Comparison of ENCODE assay signal across 8 mouse cellular contexts in the genomic region with DNA sequence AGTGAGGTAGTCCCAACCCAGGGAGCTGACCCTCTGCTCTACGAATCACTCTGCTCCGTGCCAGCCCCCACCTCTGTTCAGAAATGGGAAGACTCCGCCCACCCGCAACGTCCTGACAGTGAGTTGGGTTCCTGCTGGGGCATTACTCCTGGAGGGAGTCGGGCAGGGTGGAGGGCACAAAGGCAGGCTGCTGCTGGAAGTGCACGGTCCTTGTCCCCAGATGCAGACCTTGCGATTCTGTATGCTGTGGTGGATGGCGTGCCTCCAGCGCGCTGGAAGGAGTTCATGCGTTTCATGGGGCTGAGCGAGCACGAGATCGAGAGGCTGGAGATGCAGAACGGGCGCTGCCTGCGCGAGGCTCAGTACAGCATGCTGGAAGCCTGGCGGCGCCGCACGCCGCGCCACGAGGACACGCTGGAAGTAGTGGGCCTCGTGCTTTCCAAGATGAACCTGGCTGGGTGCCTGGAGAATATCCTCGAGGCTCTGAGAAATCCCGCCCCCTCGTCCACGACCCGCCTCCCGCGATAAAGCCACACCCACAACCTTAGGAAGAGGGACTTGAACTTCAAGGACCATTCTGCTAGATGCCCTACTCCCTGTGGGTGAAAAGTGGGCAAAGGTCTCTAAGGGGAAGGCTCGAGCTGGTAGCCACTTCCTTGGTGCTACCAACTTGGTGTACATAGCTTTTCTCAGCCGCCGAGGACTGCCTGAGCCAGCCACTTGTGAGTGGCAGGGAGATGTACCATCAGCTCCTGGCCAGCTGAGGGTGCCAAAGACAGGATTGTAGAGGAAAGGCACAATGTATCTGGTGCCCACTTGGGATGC. TPM values are rescaled to one million over a fixed set of nuclear protein-coding genes. Genes with fewer than 3 reads are reported as not detected.
DNase-seq lines count a peak whose midpoint lies in the region; ATAC-seq and TF ChIP-seq lines count a peak whose summit lies in the region.

No protein-coding gene starts in this region.

- 9% methylated on average over 38 of the region's 38 CpGs for WGBS in forebrain, postnatal 0 days
- 48% methylated on average over 38 of the region's 38 CpGs for WGBS in kidney, embryonic 14.5 days
- WGBS in midbrain, embryonic 10.5 days, result 13% methylated on average over 38 of the region's 38 CpGs

- DNase-seq in lung, adult 18-20 months, result peak; percentile 65 to 67
- DNase-seq in lung, postnatal 25 days (ENCODE audit: low spot score), result no peak
- peak; percentile 74 for DNase-seq in adrenal gland, adult 2 months
- peak; percentile 76 for DNase-seq in forebrain, postnatal 0 days
- DNase-seq in midbrain, embryonic 10.5 days (ENCODE audit: low spot score), result no peak
- DNase-seq in spleen, postnatal 36 days (ENCODE audit: low spot score in 2 of 2), result no peak

- H3K27me3 ChIP-seq in forebrain, postnatal 0 days (ENCODE audit: insufficient read depth, low read length), result peaks cover 19% of the 10 kb centered on the region
- peaks cover 4% of the 10 kb centered on the region for H3K27me3 ChIP-seq in kidney, embryonic 14.5 days (ENCODE audit: control insufficient read depth, insufficient read depth, low read length)
- H3K27me3 ChIP-seq in midbrain, embryonic 10.5 days (ENCODE audit: low read depth, poor library complexity, severe bottlenecking), result peaks cover 78% of the 10 kb centered on the region

- H3K4me2 ChIP-seq in forebrain, postnatal 0 days (ENCODE audit: low read depth), result peak overlapping the region; percentile 52
- H3K4me2 ChIP-seq in kidney, embryonic 14.5 days (replicated peaks; ENCODE audit: low read depth, low read length), result no peak overlapping the region

- H3K9me3 ChIP-seq in forebrain, postnatal 0 days (ENCODE audit: low read length), result no peaks in the 10 kb centered on the region
- H3K9me3 ChIP-seq in kidney, embryonic 14.5 days (ENCODE audit: control insufficient read depth, low read length), result no peaks in the 10 kb centered on the region
- no peaks in the 10 kb centered on the region for H3K9me3 ChIP-seq in midbrain, embryonic 10.5 days (replicated peaks)

- peak; percentile 57 for TF ChIP-seq CTCF in forebrain, postnatal 0 days (IDR thresholded peaks at IDR 0.05; ENCODE audit: low read depth)

- peak; percentile 71 for ATAC-seq in forebrain, postnatal 0 days
- ATAC-seq in kidney, embryonic 14.5 days (ENCODE audit: low FRiP score, low TSS enrichment), result 0 out of 2 replicates have a peak, but pooled peaks have one; percentile 12
- ATAC-seq in inflammation-experienced regulatory T-cells, adult 6 months, result no peak

- peak overlapping the region; percentile 39 for H3K9ac ChIP-seq in forebrain, postnatal 0 days
- no peak overlapping the region for H3K9ac ChIP-seq in kidney, embryonic 14.5 days (ENCODE audit: low read depth, low read length)

- no peak overlapping the region for H3K27ac ChIP-seq in forebrain, postnatal 0 days (ENCODE audit: low read depth, low read length)
- H3K27ac ChIP-seq in kidney, embryonic 14.5 days (ENCODE audit: low read depth, low read length), result no peak overlapping the region
- no peak overlapping the region for H3K27ac ChIP-seq in midbrain, embryonic 10.5 days (replicated peaks)

- H3K4me3 ChIP-seq in forebrain, postnatal 0 days (ENCODE audit: low read depth, low read length), result peak overlapping the region; percentile 28
- H3K4me3 ChIP-seq in kidney, embryonic 14.5 days (ENCODE audit: low read length), result no peak overlapping the region
- H3K4me3 ChIP-seq in midbrain, embryonic 10.5 days, result peak overlapping the region; percentile 40

- H3K36me3 ChIP-seq in forebrain, postnatal 0 days (ENCODE audit: insufficient read depth), result no peaks in the 10 kb centered on the region
- H3K36me3 ChIP-seq in kidney, embryonic 14.5 days (ENCODE audit: control insufficient read depth, insufficient read depth, low read length), result peaks cover 47% of the 10 kb centered on the region
- H3K36me3 ChIP-seq in midbrain, embryonic 10.5 days, result peaks cover 28% of the 10 kb centered on the region

- no peaks in the 10 kb centered on the region; the same call in 1 of the 2 replicates for H3K4me1 ChIP-seq in forebrain, postnatal 0 days (ENCODE audit: insufficient read depth)
- H3K4me1 ChIP-seq in kidney, embryonic 14.5 days (ENCODE audit: control insufficient read depth, insufficient read depth, low read length), result peaks cover 15% of the 10 kb centered on the region
- peaks cover 36% of the 10 kb centered on the region for H3K4me1 ChIP-seq in midbrain, embryonic 10.5 days

RNA-seq across cellular contexts. Expression of gene Tnfrsf1a, which starts 12.5 kb away (rescaled TPM):
- total RNA-seq in adrenal gland, adult 2 months (2021), result 100 to 1,000 TPM; 208 to 308 TPM
- polyA plus RNA-seq in adrenal gland, adult 2 months (2012; rRNA removed), result 284 and 368 TPM in 2 replicates
- total RNA-seq in forebrain, postnatal 0 days (2014; rRNA removed), result 6.8 and 12.1 TPM in 2 replicates
- polyA plus RNA-seq in forebrain, postnatal 0 days (2015; fragmentation: Nextera tagmentation; extraction: Ambion mirVana), result 13.2 and 13.6 TPM in 2 replicates
- polyA plus RNA-seq in kidney, embryonic 14.5 days (2014; fragmentation: Nextera tagmentation; extraction: Ambion mirVana), result 67.1 and 69.3 TPM in 2 replicates
- 21.7 and 24.5 TPM in 2 replicates for polyA plus RNA-seq in midbrain, embryonic 10.5 days (2016; fragmentation: Nextera tagmentation; extraction: Ambion mirVana)
- 10 to 100 TPM; 23.3 to 28.5 (median 24.7) TPM for polyA plus RNA-seq in inflammation-experienced regulatory T-cells, adult 6 months (2017; shearing (Covaris generic))

RNA-seq across cellular contexts. Expression of gene Plekhg6, which starts 18.9 kb away (rescaled TPM):
- under 1 TPM in 1 of 2 experiments, not detected in 1; 0.21 TPM for total RNA-seq in adrenal gland, adult 2 months (2021)
- polyA plus RNA-seq in adrenal gland, adult 2 months (2012; rRNA removed), result 0.02 and 0.11 TPM in 2 replicates
- 0.15 and 1.00 TPM in 2 replicates for total RNA-seq in forebrain, postnatal 0 days (2014; rRNA removed)
- polyA plus RNA-seq in forebrain, postnatal 0 days (2015; fragmentation: Nextera tagmentation; extraction: Ambion mirVana), result 0.16 TPM in 2 replicates
- polyA plus RNA-seq in kidney, embryonic 14.5 days (2014; fragmentation: Nextera tagmentation; extraction: Ambion mirVana), result 3.8 and 6.1 TPM in 2 replicates
- 0.12 and 0.15 TPM in 2 replicates for polyA plus RNA-seq in midbrain, embryonic 10.5 days (2016; fragmentation: Nextera tagmentation; extraction: Ambion mirVana)
- polyA plus RNA-seq in inflammation-experienced regulatory T-cells, adult 6 months (2017; shearing (Covaris generic)), result not detected

RNA-seq across cellular contexts. Expression of gene Scnn1a, which starts 41.2 kb away (rescaled TPM):
- 1 to 10 TPM; 1.2 to 1.7 TPM for total RNA-seq in adrenal gland, adult 2 months (2021)
- 1.9 and 2.5 TPM in 2 replicates for polyA plus RNA-seq in adrenal gland, adult 2 months (2012; rRNA removed)
- total RNA-seq in forebrain, postnatal 0 days (2014; rRNA removed), result 0.67 and 1.2 TPM in 2 replicates
- 1.0 and 1.5 TPM in 2 replicates for polyA plus RNA-seq in forebrain, postnatal 0 days (2015; fragmentation: Nextera tagmentation; extraction: Ambion mirVana)
- polyA plus RNA-seq in kidney, embryonic 14.5 days (2014; fragmentation: Nextera tagmentation; extraction: Ambion mirVana), result 2.5 and 3.3 TPM in 2 replicates
- polyA plus RNA-seq in midbrain, embryonic 10.5 days (2016; fragmentation: Nextera tagmentation; extraction: Ambion mirVana), result 0.25 and 0.48 TPM in 2 replicates
- polyA plus RNA-seq in inflammation-experienced regulatory T-cells, adult 6 months (2017; shearing (Covaris generic)), result not detected

RNA-seq across cellular contexts. Expression of gene Ltbr, which starts 48.0 kb away (rescaled TPM):
- 10 to 100 TPM; 75.1 to 78.7 TPM for total RNA-seq in adrenal gland, adult 2 months (2021)
- 179 and 206 TPM in 2 replicates for polyA plus RNA-seq in adrenal gland, adult 2 months (2012; rRNA removed)
- 14.9 and 19.9 TPM in 2 replicates for total RNA-seq in forebrain, postnatal 0 days (2014; rRNA removed)
- 11.4 and 14.8 TPM in 2 replicates for polyA plus RNA-seq in forebrain, postnatal 0 days (2015; fragmentation: Nextera tagmentation; extraction: Ambion mirVana)
- polyA plus RNA-seq in kidney, embryonic 14.5 days (2014; fragmentation: Nextera tagmentation; extraction: Ambion mirVana), result 54.0 and 54.3 TPM in 2 replicates
- polyA plus RNA-seq in midbrain, embryonic 10.5 days (2016; fragmentation: Nextera tagmentation; extraction: Ambion mirVana), result 21.2 and 23.5 TPM in 2 replicates
- polyA plus RNA-seq in inflammation-experienced regulatory T-cells, adult 6 months (2017; shearing (Covaris generic)), result under 1 TPM in 2 of 3 experiments, not detected in 1; 0.21 to 0.23 TPM

Comparison
In these comparisons a context has a peak if more than half of its experiments do, and no peak if none do; other contexts are left out.
1. DNase-seq: peak in lung, adult 18-20 months (2 of 2), adrenal gland, adult 2 months (single experiment) and forebrain, postnatal 0 days (single experiment); none in lung, postnatal 25 days (single experiment), midbrain, embryonic 10.5 days (single experiment) and spleen, postnatal 36 days (0 of 2).